Mouse (Mus musculus): ENCODE data around the gene Suds3. TPM values are rescaled to one million over a fixed set of nuclear protein-coding genes. Genes with fewer than 3 reads are reported as not detected.

Gene Suds3
- 10 to 100 TPM; 58.3 to 88.5 TPM for total RNA-seq (2023)

GRCm38 (mm10) chr5:117115836-117116366 lies at the start of gene Suds3:
TSS of gene Suds3 (minus strand) at chr5:117116113.

DNA sequence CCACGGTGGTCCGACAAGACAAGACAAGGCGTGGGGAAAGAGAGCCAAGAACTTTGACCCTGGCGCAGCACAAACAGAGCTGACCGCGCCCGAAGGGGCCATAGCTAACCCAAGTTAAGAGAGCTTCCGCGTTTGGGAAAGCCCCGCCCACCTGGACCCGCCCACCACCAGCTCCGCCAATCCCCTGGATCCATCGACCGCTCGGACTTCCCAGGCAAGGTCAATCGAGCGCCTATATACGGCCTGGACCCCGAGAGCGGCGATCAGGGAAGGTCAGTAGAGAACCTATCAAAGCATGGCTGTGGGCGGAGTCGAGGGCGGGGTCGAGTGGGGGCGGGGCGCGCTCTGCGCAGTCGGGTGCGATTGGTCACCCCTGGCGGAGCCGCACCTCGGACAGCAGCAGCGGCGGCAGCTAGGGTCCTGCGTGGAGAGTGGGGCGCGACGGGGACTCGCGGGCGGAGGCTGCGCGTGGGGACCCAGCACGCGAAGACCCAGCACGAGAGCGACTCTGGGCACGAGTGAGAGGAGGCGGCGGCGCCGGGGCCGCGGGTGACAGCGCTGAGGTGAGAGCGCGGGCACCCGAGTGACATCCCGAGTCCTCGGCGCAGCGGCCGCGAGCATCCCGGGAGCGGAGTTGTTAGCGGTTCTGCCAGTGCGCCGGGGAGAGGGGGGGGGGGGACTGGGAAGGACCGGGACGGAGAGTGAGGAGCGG lies 4.0 kb upstream of the Suds3 start, which contains the start of gene Taok3:
Gene Taok3, plus strand, starts transcription at position 353 of the 712 bp plus-strand sequence.

Other genes starting within 250 kb of the Suds3 start
- gene Taok3, start 4.0 kb upstream of the Suds3 start, total RNA-seq (2023), result 10 to 100 TPM; 78.2 to 84.2 TPM
- 10 to 100 TPM; 44.7 to 50.9 TPM for gene Pebp1, start 171.5 kb upstream of the Suds3 start, total RNA-seq (2023)
- 1 to 10 TPM; 7.2 to 9.7 TPM for gene Vsig10, start 203.0 kb upstream of the Suds3 start, total RNA-seq (2023)
- 10 to 100 TPM; 38.2 to 39.0 TPM for gene Wsb2, start 241.2 kb upstream of the Suds3 start, total RNA-seq (2023)

Data from neutrophil, adult 59 days (primary cell).